Mouse (Mus musculus): ENCODE measurements at regions not wholly inside any gene's neighbourhood (a gene's known extent, or its start where the extent isn't known, plus 50 kb on each side); places are given as distances from the start of the nearest gene placed in this dataset.

DNA sequence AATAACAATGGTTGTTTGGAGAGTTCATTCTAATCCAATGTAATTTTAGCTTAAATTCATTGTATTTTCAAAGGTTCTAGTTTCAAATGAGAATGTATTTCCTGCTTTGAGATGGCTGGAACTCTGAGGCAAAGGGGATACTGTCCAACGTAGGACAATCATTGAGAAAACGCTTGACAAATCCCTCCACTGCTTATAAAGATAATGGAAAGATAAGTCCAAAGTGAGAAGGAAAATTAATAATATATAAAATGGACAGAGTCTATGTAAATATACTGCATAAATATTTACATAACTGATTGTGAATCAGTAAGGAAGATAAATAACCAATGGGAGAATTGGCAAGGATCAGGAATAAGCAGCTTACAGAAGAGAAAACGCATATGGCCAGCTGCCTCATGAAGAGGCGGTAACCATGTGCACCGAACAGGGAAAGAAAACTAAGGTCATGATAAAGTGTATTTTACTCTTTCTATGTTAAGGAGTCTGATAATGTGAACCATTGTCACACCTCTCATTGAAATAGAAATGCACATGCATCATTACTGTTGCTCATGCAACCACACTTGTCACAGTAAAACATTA lies 55.3 kb upstream of the Fam19a1 start:
- Histone ChIP-seq H3K36me3 (replicated peaks) (no peaks in the 10 kb centered on the region), H3K4me3 (replicated peaks) (no peak overlapping the region), H3K27me3 (no peaks in the 10 kb centered on the region), H3K4me2 (no peak overlapping the region), H3K4me1 (no peaks in the 10 kb centered on the region), H3K27ac (no peak overlapping the region), H3K9me3 (no peaks in the 10 kb centered on the region), H3K9ac (no peak overlapping the region)
- ATAC-seq (ENCODE audit: low FRiP score): no peak
- 91% methylated on average over 5 of the region's 5 CpGs for WGBS

DNA sequence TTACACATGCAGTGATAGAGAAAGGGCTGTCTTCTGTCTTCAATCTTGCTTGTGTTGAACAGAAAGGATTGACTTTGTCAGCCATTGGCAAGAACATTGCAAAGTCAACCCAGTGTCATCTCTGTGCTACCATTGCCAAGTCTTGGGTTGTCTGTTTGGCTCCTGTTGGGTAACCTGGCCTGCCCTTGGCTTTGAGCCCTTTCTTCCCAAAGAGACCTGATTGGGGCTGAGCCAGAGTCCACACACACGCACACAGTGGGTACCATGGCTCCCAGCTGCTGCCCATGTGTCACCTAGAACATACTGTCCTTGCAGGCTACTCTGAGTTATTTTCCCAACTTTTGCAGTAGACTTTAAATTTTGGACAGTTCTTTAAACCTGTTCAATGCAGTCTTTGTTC lies 51.0 kb upstream of the Fam19a1 start:
- H3K4me3 ChIP-seq (replicated peaks): no peak overlapping the region
- H3K9me3 ChIP-seq: no peaks in the 10 kb centered on the region
- no peak overlapping the region for H3K9ac ChIP-seq
- WGBS: 93% methylated on average over 1 of the region's 1 CpGs
- no peak overlapping the region for H3K4me2 ChIP-seq
- no peaks in the 10 kb centered on the region for H3K4me1 ChIP-seq
- no peaks in the 10 kb centered on the region for H3K27me3 ChIP-seq
- H3K27ac ChIP-seq: no peak overlapping the region
- no peak for ATAC-seq (ENCODE audit: low FRiP score)
- no peaks in the 10 kb centered on the region for H3K36me3 ChIP-seq (replicated peaks)

All from forebrain, embryonic 12.5 days (tissue).